Mouse (Mus musculus) right cerebral cortex, postnatal 14 days (tissue): ENCODE results near the gene Mcemp1.
A peak's percentile ranks its signal among the peaks of the same experiment; 100 is the strongest.

ENCODE experiments used
- DNase-seq: peaks from one replicate; pipeline ENCODE4 v3.0.0; 2022

Gene Mcemp1

DNA sequence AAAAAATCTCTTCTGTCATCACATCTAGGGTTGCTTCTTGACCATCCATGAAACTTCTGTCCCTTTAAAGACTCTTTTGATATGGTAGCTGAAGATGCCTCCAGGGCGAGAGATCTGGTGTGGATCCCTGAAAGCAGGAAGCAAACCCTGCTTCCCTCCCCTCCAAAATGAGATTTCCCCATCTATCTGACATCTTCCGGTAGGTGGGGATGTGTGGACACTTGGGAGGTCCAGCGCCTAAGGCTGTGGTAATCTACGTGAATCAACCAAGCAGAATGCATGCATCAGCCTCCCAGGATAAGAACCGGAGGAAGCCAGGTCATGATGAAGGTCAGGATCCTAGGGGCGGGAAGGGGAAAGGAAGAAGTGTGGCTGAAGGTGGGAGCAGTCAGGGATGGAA is at the start of gene Mcemp1:
Gene Mcemp1, plus strand, starts transcription at position 248 of the 400 bp plus-strand sequence.
- DNase-seq = no peak

DNA sequence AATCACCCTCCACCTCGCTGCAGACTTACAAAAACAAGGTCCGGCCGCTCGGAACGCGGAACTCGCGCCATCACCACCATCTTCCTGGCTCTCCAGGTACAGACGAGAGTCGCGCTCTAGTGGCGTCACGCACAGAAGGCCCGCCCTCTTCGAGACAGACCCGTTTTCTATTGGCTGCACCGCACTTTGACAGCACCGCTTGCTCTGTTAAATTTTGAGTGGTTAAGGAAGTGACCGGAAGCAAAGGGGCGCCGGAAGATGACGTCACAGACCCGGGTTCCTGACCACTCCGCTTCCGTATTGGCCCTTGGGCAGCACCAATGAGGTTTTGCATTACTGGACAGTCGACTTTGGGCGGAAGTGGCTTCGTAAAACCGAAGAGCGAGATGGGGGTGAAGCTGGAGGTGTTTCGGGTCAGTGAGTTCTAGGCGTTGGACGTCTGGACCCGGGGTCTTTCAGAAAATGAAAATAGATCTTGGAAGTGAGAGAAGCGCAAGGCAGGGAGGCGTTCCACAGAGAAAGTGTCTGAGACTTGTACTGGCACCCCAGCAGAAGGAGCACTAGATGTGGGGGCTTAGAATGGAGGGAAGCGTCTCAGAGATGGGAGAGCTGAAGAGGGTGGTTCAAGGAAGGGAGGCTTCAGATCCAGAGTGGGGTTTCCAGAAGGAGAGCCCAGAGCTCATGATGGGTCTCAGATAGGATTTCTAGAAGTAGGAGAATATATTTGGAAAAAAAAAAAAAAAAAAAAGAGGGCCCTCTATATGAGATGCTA is 44.2 kb upstream of the Mcemp1 start, which contains the start of the genes Xab2 and Pet100:
Gene Xab2, minus strand, starts transcription at position 118 of the 772 bp plus-strand sequence.
Gene Pet100, plus strand, starts transcription at position 350 of the 772 bp plus-strand sequence.
- peak; percentile 98 for DNase-seq

DNA sequence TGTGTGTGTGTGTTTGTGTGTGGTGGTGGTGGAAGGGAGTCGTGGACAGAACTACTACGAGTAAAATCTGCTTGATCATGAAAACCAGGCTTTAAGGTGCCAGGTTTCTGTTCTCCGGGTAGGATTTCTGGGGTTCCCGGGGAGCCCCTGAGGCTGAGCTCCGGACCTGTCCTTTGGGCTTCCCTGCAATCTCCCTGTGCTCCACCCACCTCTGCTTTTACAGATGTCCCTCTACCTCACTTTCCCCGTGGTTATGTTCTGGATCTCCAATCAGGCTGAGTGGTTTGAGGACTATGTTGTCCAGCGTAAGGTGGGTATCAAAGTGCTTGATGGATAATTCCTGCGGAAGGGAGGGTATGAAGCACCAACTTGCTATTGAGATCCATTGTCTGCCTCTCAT is 43.4 kb upstream of the Mcemp1 start:
- DNase-seq = no peak

DNA sequence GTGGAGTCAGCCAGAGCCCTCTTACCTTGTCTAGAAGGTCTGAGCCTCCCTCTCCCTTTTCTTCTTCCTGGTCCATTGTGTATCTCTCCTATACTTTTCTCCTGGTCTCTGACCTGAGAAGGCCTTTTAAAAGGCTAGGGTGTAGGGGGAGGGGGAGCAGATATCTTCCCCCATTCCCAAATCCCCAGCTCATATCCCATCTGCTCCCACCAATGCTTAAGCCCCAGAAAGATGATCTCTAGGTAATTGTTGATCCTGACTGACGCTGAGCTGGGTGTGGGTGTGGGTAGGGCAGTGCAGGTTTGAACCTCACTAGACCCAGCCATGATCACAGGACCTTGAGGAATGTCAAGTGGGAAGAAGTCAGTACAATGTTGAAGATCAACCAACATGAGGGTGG is 40.1 kb upstream of the Mcemp1 start, which contains the start of gene Pcp2:
Gene Pcp2, minus strand, starts transcription at position 101 of the 400 bp plus-strand sequence.
- DNase-seq = no peak

DNA sequence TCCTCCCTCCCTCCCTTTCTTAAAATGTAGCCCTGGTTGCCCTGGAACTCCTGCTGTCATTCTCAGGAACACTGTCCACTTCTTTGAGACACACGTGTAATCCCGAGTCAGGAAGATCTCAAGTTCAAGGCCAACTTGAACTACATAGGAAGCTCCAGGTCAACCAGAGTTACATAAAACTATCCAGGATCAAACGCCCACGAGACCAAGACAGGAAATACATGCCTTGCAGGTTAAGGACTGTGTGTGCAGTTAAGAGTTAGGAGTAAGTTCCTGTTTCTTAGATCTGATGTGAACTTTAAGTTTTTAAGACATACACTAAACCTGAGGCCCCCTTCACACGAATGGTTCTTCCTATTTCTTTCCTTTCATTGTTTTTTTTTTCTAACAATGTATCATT is 38.6 kb upstream of the Mcemp1 start:
- DNase-seq = no peak

DNA sequence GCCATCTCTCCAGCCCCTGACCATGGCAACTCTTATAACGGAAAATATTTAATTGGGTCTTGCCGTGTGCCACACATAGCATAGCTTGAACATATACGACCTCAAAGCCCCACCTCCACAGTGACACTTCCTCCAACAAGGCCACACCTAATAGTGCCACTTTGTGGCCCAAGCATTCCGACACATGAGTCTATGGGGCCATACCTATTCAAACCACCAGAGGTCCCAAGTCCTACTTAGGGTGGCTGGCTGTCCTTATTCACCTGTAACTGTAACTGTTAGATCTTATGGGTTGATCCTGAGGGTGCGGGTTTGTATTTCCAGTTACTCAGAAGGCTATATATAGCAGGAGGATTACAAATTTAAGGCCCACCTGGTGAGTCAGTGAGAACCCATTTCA is 37.5 kb upstream of the Mcemp1 start:
- DNase-seq = no peak

GRCm38 (mm10) chr8:3630647-3631477 is 34.7 kb upstream of the Mcemp1 start, which contains the start of gene Stxbp2:
TSS of gene Stxbp2 (plus strand) at chr8:3630955.
- peak; percentile 66 for DNase-seq

- DNase-seq = no peak
Measured at GRCm38 (mm10) chr8:3631478-3631875, 34.1 kb upstream of the Mcemp1 start.

DNA sequence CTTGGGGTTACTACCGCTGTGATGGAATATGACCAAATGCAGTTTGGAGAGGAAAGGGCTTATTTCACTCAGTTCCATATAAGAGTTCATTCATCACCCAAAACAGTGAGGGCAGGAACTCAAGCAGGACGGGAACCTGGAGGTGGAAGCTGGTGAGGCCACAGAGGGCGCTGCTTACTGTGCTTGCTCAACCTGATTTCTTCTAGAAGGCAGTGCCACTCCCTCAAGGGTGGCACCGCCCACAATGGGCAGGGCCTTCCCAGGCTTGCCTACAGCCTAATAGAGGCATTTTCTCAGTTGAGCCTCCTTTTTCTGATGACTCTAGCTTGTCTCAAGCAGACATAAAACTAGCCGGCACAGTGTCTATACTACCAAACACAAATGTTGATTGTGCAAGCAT is 19.8 kb upstream of the Mcemp1 start:
- no peak for DNase-seq

GRCm38 (mm10) chr8:3646824-3647531 is 18.6 kb upstream of the Mcemp1 start:
- no peak for DNase-seq

GRCm38 (mm10) chr8:3647561-3647960 is 18.0 kb upstream of the Mcemp1 start:
- DNase-seq = no peak

GRCm38 (mm10) chr8:3648268-3648667 is 17.3 kb upstream of the Mcemp1 start:
- DNase-seq = no peak

GRCm38 (mm10) chr8:3648990-3649389 is 16.6 kb upstream of the Mcemp1 start:
- no peak for DNase-seq

- DNase-seq = no peak
Measured at GRCm38 (mm10) chr8:3652845-3653244, 12.7 kb upstream of the Mcemp1 start.

DNA sequence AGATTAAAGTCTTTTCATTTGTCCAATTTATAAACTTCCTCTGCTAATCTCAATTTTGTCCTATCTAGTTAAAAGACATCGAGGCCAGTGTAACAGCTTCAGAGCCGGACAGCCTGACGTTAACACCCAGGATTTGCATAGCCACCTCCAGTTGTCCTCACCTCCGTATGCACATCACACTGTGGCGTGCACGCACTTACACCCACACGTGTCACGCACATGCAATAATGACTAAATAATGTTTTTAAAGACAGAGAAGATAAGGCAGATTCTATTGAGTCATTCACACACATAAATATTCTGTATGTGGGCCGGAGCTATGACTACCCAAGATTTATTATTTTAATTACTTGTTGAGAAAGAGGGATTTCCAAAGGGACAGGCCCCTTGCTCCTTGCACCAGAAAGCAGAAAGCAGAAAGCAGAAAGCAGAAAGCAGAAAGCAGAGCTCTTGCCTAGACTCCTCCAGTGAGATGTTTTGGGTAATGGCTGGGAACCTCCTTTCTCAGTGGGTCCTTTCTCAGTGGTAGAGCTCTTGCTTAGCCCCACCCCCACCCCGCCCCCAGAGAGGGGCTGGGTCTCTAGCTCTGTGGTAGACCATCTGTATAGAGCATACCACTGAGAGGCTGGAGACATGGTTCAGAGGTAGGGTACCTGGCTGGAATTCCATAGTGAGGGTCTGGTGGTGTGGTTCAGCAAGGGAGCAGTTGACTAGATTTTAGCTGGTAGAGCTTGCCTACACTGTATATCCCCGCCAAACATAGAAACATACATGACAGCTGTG is 10.6 kb upstream of the Mcemp1 start:
- no peak for DNase-seq

DNA sequence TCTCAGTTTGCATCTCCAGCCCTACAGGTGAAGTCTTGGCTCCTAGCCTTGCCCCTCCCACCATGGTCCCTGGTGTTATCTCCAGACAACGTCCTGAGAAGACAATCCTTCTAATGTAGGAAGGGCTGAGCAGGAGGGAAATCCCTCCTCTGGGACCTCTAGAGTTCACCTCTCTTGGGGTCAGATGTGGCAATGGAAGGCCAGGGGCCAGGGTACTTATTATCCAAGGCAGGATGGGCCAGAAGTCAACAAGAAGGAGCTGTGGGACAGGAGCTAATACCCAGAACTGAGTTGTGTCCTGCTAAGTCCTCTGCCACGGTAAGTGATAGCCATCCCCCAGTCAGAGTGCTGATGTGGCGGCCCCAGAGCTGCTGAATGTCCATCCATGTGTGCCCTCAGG is 10.0 kb upstream of the Mcemp1 start, which contains the start of gene Retn:
Gene Retn, plus strand, starts transcription at position 245 of the 400 bp plus-strand sequence.
- DNase-seq = no peak

GRCm38 (mm10) chr8:3656725-3657381 is 8.7 kb upstream of the Mcemp1 start:
- peak; percentile 39 for DNase-seq

DNA sequence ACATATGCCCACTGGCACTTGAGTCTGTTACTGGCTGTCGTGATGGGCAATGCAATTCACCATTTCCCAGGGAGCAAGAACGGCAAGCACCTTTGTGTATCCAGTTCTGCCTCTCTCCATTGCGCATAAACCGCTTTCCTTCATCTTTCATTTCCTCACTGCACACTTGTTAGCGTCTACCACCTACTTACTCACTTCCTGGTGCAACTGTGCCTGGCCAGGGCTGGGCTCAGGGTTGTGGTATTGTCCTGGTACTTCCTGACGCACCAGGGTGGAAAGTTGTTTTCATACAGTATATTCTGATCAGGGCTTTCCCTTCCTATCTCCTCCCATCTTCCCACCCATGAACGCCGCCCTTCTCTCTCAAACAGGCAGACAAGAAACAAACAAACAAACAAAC is 4.7 kb upstream of the Mcemp1 start:
- DNase-seq = no peak

DNA sequence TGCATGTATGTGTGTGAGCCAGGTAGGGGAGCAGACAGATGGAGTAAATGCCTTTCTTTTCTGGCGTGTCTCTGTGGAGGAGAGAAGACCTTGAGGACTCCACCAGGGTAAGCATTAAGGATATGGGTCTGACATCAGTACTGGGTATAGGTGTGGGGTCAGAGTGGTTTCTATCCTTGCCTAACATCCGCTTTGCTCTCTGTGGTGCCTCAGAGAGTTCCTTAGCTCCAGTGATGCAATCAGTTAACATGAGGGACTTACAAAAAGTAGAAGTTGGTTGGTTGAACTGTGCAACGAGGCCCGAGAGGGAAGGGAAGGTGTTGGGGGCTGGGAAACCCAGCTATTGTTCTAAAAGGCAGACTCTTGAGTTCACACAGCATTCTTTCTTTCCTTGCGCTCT is 1.1 kb upstream of the Mcemp1 start:
- no peak for DNase-seq

DNA sequence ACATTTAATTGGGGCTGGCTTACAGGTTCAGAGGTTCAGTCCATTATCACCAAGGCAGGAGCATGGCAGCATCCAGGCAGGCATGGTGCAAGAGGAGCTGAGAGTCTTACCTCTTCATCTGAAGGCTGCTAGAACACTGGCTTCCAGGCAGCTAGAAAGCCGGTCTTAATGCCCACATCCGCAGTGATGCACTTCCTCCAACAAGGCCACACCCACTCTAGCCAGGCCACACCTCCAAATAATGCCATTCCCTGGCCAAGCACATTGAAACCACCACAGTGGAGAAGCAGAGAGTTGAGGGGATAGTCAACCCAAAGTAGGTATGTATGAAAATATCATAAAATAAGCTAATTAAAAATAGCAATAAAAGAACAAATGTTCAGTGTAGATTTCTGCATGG is 4.8 kb downstream of the Mcemp1 start:
- DNase-seq = no peak

- peak; percentile 88 for DNase-seq
Measured at GRCm38 (mm10) chr8:3671980-3672491, 6.5 kb downstream of the Mcemp1 start, which contains the start of gene Fcor. TSS of gene Fcor (minus strand) at chr8:3672362.
